Mouse (Mus musculus) myocyte (in vitro differentiated cells): Measurements from ENCODE around the gene Camk1. TPM values are rescaled to one million over a fixed set of nuclear protein-coding genes. Genes with fewer than 3 reads are reported as not detected.

Experiments
- H3K27me3 ChIP-seq: one replicate; pipeline ENCODE4 v1.6.1; 2011; ENCODE audit not compliant: control insufficient read depth, insufficient read depth, insufficient read length
- H3K36me3 ChIP-seq: one replicate; pipeline ENCODE4 v1.6.1; 2011; ENCODE audit not compliant: control insufficient read depth, insufficient read depth
- H3K4me2 ChIP-seq: one replicate; pipeline ENCODE4 v1.6.1; 2011; ENCODE audit warnings: low read depth, control low read depth
- H3K4me3 ChIP-seq: one replicate; pipeline ENCODE4 v1.5.1; 2011; ENCODE audit warnings: mild to moderate bottlenecking, control low read depth, moderate library complexity
- H3K79me2 ChIP-seq: one replicate; pipeline ENCODE4 v1.6.1; 2011; ENCODE audit not compliant: control insufficient read depth, insufficient read depth
- H3ac ChIP-seq: one replicate; pipeline ENCODE4 v1.6.1; 2011; ENCODE audit not compliant: control insufficient read depth, insufficient read length
- CEBPB ChIP-seq: IDR thresholded peaks from 2 replicates; pipeline ENCODE4 v1.6.1; 2011; ENCODE audit warnings: mild to moderate bottlenecking, moderate library complexity; ENCODE audit not compliant: poor library complexity, insufficient read depth, severe bottlenecking
- E2F4 ChIP-seq: IDR thresholded peaks from one replicate; pipeline ENCODE4 v1.6.1; 2011; ENCODE audit warnings: mild to moderate bottlenecking, control low read depth, moderate library complexity; ENCODE audit not compliant: insufficient read depth
- MAX ChIP-seq: IDR thresholded peaks from one replicate; pipeline ENCODE4 v1.6.1; 2011; ENCODE audit warnings: low read depth, mild to moderate bottlenecking, control low read depth
- MYOD1 ChIP-seq, 3 experiments: IDR thresholded peaks; one replicate each; pipeline ENCODE4 v1.6.1; 2011; ENCODE audit warnings: control low read depth in 2 of 3, low read depth in 2 of 3, mild to moderate bottlenecking in 2 of 3, moderate library complexity in 1 of 3; ENCODE audit not compliant: insufficient read length in 2 of 3, control insufficient read depth in 1 of 3
- MYOG ChIP-seq, 3 experiments: IDR thresholded peaks; one replicate each; pipeline ENCODE4 v1.6.1; 2011; ENCODE audit warnings: control low read depth in 2 of 3, low read depth in 2 of 3, mild to moderate bottlenecking in 2 of 3; ENCODE audit not compliant: insufficient read length in 2 of 3, control insufficient read depth in 1 of 3, insufficient read depth in 1 of 3
- POLR2A ChIP-seq: IDR thresholded peaks from one replicate; pipeline ENCODE4 v1.6.1; 2011; ENCODE audit warnings: low read depth, mild to moderate bottlenecking, control low read depth, moderate library complexity; ENCODE audit not compliant: insufficient read length
- POLR2AphosphoS2 ChIP-seq: IDR thresholded peaks from one replicate; pipeline ENCODE4 v1.6.1; 2011; ENCODE audit warnings: low read depth, control low read depth; ENCODE audit not compliant: insufficient read length
- REST ChIP-seq: IDR thresholded peaks from one replicate; pipeline ENCODE4 v1.6.1; 2011; ENCODE audit warnings: mild to moderate bottlenecking, control low read depth, moderate library complexity; ENCODE audit not compliant: insufficient read depth, insufficient read length
- SRF ChIP-seq: IDR thresholded peaks from one replicate; pipeline ENCODE4 v1.6.1; 2011; ENCODE audit warnings: low read depth; ENCODE audit not compliant: control insufficient read depth, insufficient read length
- TCF12 ChIP-seq: IDR thresholded peaks from one replicate; pipeline ENCODE4 v1.6.1; 2011; ENCODE audit warnings: mild to moderate bottlenecking, control low read depth; ENCODE audit not compliant: poor library complexity, insufficient read depth, severe bottlenecking
- TCF3 ChIP-seq: IDR thresholded peaks from one replicate; pipeline ENCODE4 v1.6.1; 2011; ENCODE audit warnings: low read depth, control low read depth; ENCODE audit not compliant: insufficient read length
- USF1 ChIP-seq: IDR thresholded peaks from one replicate; pipeline ENCODE4 v1.6.1; 2011; ENCODE audit warnings: low read depth, mild to moderate bottlenecking, control low read depth, moderate library complexity
- polyA plus RNA-seq: library from polyadenylated mRNA; unstranded; fragments of >200 nt; fragmentation: generic; extraction: Trizol; gene quantifications from one replicate; pipeline ENCODE4 v1.2.1, GENCODE M21; 2012; ENCODE audit warnings: missing spikeins

Camk1 gene
- polyA plus RNA-seq, 1 experiment, result 44.5 TPM

GRCm38 (mm10) chr6:113361476-113361875, 17.7 kb upstream of the Camk1 start:
- Histone ChIP-seq H3K27me3 (no peaks in the 10 kb centered on the region), H3K4me2 (no peak overlapping the region), H3K4me3 (no peak overlapping the region), H3K79me2 (no peaks in the 10 kb centered on the region), H3K36me3 (no peaks in the 10 kb centered on the region), H3ac (no peak overlapping the region)
- no peak for TF ChIP-seq MYOG (IDR thresholded peaks at IDR 0.05; ENCODE audit: control insufficient read depth in 1 of 3, insufficient read depth in 1 of 3, insufficient read length in 2 of 3, low read depth in 2 of 3)
- TF ChIP-seq POLR2AphosphoS2, result no peak
- TF ChIP-seq SRF, result no peak
- TF ChIP-seq CEBPB, result no peak
- no peak for TF ChIP-seq MYOD1 (IDR thresholded peaks at IDR 0.05; ENCODE audit: control insufficient read depth in 1 of 3, insufficient read length in 2 of 3, low read depth in 2 of 3)
- no peak for TF ChIP-seq TCF3
- TF ChIP-seq USF1, result no peak
- TF ChIP-seq TCF12, result no peak
- TF ChIP-seq MAX, result no peak
- no peak for TF ChIP-seq E2F4
- TF ChIP-seq POLR2A, result no peak
- TF ChIP-seq REST, result no peak

- H3K4me3 ChIP-seq, result no peak overlapping the region
- no peak overlapping the region for H3K4me2 ChIP-seq
- no peaks in the 10 kb centered on the region for H3K79me2 ChIP-seq
- no peak for TF ChIP-seq MAX
- TF ChIP-seq MYOG (IDR thresholded peaks at IDR 0.05; ENCODE audit: control insufficient read depth in 1 of 3, insufficient read depth in 1 of 3, insufficient read length in 2 of 3, low read depth in 2 of 3), result no peak
- TF ChIP-seq USF1, result no peak
- TF ChIP-seq SRF, result no peak
- no peak for TF ChIP-seq REST
- no peak for TF ChIP-seq CEBPB
- no peak for TF ChIP-seq TCF12
- no peak for TF ChIP-seq POLR2AphosphoS2
- no peak for TF ChIP-seq MYOD1 (IDR thresholded peaks at IDR 0.05; ENCODE audit: control insufficient read depth in 1 of 3, insufficient read length in 2 of 3, low read depth in 2 of 3)
- no peak for TF ChIP-seq TCF3
- no peak for TF ChIP-seq E2F4
- TF ChIP-seq POLR2A, result no peak
- no peaks in the 10 kb centered on the region for H3K36me3 ChIP-seq
- H3K27me3 ChIP-seq, result no peaks in the 10 kb centered on the region
- H3ac ChIP-seq, result no peak overlapping the region
These were observed 9.9 kb upstream of the Camk1 start for GRCm38 (mm10) chr6:113353696-113354095.

- H3ac ChIP-seq, result no peak overlapping the region
- H3K36me3 ChIP-seq, result no peaks in the 10 kb centered on the region
- TF ChIP-seq CEBPB (no peak), MYOG (IDR thresholded peaks at IDR 0.05; ENCODE audit: control insufficient read depth in 1 of 3, insufficient read depth in 1 of 3, insufficient read length in 2 of 3, low read depth in 2 of 3) (no peak), POLR2A (no peak), POLR2AphosphoS2 (no peak), REST (no peak), SRF (no peak), TCF3 (no peak), USF1 (no peak)
- H3K4me2 ChIP-seq, result no peak overlapping the region
- H3K79me2 ChIP-seq, result no peaks in the 10 kb centered on the region
- H3K27me3 ChIP-seq, result no peaks in the 10 kb centered on the region
- H3K4me3 ChIP-seq, result no peak overlapping the region
These were observed 9.0 kb upstream of the Camk1 start for GRCm38 (mm10) chr6:113352820-113353219.

GRCm38 (mm10) chr6:113351653-113352052, 7.9 kb upstream of the Camk1 start:
- H3K4me3 ChIP-seq, result no peak overlapping the region
- H3K79me2 ChIP-seq, result no peaks in the 10 kb centered on the region
- TF ChIP-seq MYOG (IDR thresholded peaks at IDR 0.05; ENCODE audit: control insufficient read depth in 1 of 3, insufficient read depth in 1 of 3, insufficient read length in 2 of 3, low read depth in 2 of 3), result no peak
- TF ChIP-seq E2F4, result no peak
- no peak for TF ChIP-seq USF1
- TF ChIP-seq POLR2A, result no peak
- no peak for TF ChIP-seq SRF
- TF ChIP-seq CEBPB, result no peak
- no peak for TF ChIP-seq MAX
- TF ChIP-seq POLR2AphosphoS2, result no peak
- TF ChIP-seq TCF3, result no peak
- no peak for TF ChIP-seq TCF12
- TF ChIP-seq REST, result no peak
- TF ChIP-seq MYOD1 (IDR thresholded peaks at IDR 0.05; ENCODE audit: control insufficient read depth in 1 of 3, insufficient read length in 2 of 3, low read depth in 2 of 3), result no peak
- no peak overlapping the region for H3ac ChIP-seq
- no peak overlapping the region for H3K4me2 ChIP-seq
- no peaks in the 10 kb centered on the region for H3K36me3 ChIP-seq
- no peaks in the 10 kb centered on the region for H3K27me3 ChIP-seq

GRCm38 (mm10) chr6:113351161-113351560, 7.4 kb upstream of the Camk1 start:
- no peak overlapping the region for H3K4me2 ChIP-seq
- no peaks in the 10 kb centered on the region for H3K36me3 ChIP-seq
- TF ChIP-seq USF1 (no peak), TCF3 (no peak), TCF12 (no peak), MYOG (IDR thresholded peaks at IDR 0.05; ENCODE audit: control insufficient read depth in 1 of 3, insufficient read depth in 1 of 3, insufficient read length in 2 of 3, low read depth in 2 of 3) (no peak), CEBPB (no peak), E2F4 (no peak), POLR2AphosphoS2 (no peak), REST (no peak), POLR2A (no peak), SRF (no peak), MYOD1 (IDR thresholded peaks at IDR 0.05; ENCODE audit: control insufficient read depth in 1 of 3, insufficient read length in 2 of 3, low read depth in 2 of 3) (no peak), MAX (no peak)
- H3K4me3 ChIP-seq, result no peak overlapping the region
- H3K27me3 ChIP-seq, result no peaks in the 10 kb centered on the region
- no peak overlapping the region for H3ac ChIP-seq
- no peaks in the 10 kb centered on the region for H3K79me2 ChIP-seq
